Mouse (Mus musculus) neural tube, embryonic 11.5 days (tissue): ENCODE measurements around the gene Aven. TPM values are rescaled to one million over a fixed set of nuclear protein-coding genes. Genes with fewer than 3 reads are reported as not detected.

Experiments
- ATAC-seq: fragments of 200-750 bp; cut with Nextera tagmentation; 2 replicates; pipeline ENCODE4 v1.8.0; 2017; ENCODE audit warnings: moderate number of reproducible peaks, mild to moderate bottlenecking, moderate TSS enrichment, moderate library complexity; ENCODE audit not compliant: insufficient read depth, low FRiP score, low TSS enrichment
- DNase-seq: peaks from one replicate; pipeline ENCODE4 v3.0.0-alpha.2; 2015; ENCODE audit warnings: low spot score
- H3K27ac ChIP-seq: fragments of 300-500 bp; sonication (generic); 2 replicates; pipeline ENCODE4 v1.5.1; 2014; ENCODE audit warnings: low read depth, mild to moderate bottlenecking, low read length
- H3K27me3 ChIP-seq: fragments of 300-500 bp; sonication (generic); 2 replicates; pipeline ENCODE4 v1.6.1; 2014; ENCODE audit warnings: mild to moderate bottlenecking, low read length, mixed read lengths; ENCODE audit not compliant: control insufficient read depth, insufficient read depth
- H3K36me3 ChIP-seq: fragments of 300-500 bp; sonication (generic); 2 replicates; pipeline ENCODE4 v1.6.1; 2014; ENCODE audit warnings: mild to moderate bottlenecking, low read length, moderate library complexity, mixed read lengths; ENCODE audit not compliant: control insufficient read depth, insufficient read depth
- H3K4me1 ChIP-seq: fragments of 300-500 bp; sonication (generic); 2 replicates; pipeline ENCODE4 v1.6.1; 2014; ENCODE audit warnings: low read length, mixed read lengths; ENCODE audit not compliant: control insufficient read depth, insufficient read depth
- H3K4me2 ChIP-seq: fragments of 300-500 bp; sonication (generic); 2 replicates; pipeline ENCODE4 v1.6.1; 2014; ENCODE audit warnings: low read depth, mild to moderate bottlenecking, moderate library complexity
- H3K4me3 ChIP-seq: fragments of 300-500 bp; sonication (generic); 2 replicates; pipeline ENCODE4 v1.5.1; 2014; ENCODE audit warnings: low read depth, low read length
- H3K9ac ChIP-seq: fragments of 300-500 bp; sonication (generic); 2 replicates; pipeline ENCODE4 v1.6.1; 2014; ENCODE audit warnings: mild to moderate bottlenecking, low read length
- H3K9me3 ChIP-seq: fragments of 300-500 bp; sonication (generic); 2 replicates; pipeline ENCODE4 v1.6.1; 2016; ENCODE audit warnings: low read length; ENCODE audit not compliant: control insufficient read depth
- WGBS: fragments of 180-500 bp; shearing (Covaris S2); extraction: QIAGEN DNeasy Blood & Tissue Kit; methylation state at CpG from one replicate; pipeline ENCODE4 v1.1.7; 2014; 5-methylcytosine and 5-hydroxymethylcytosine counted together
- microRNA-seq: library from miRNA; unstranded; fragments of <30 nt; microRNA quantifications from one replicate; pipeline ENCODE4, GENCODE M21; 2016
- polyA plus RNA-seq: library from polyadenylated mRNA; unstranded; fragments of >200 nt; fragmentation: Nextera tagmentation; extraction: Ambion mirVana; gene quantifications from 2 replicates; pipeline ENCODE4 v1.2.1, GENCODE M21; 2014

The Aven gene
- polyA plus RNA-seq, 1 experiment from 2014 or later, result 7.7 TPM

- no peak overlapping the region for H3K4me3 ChIP-seq
- H3K4me1 ChIP-seq, result no peaks in the 10 kb centered on the region
- H3K27me3 ChIP-seq, result no peaks in the 10 kb centered on the region
- no peak overlapping the region for H3K9ac ChIP-seq
- H3K4me2 ChIP-seq, result no peak overlapping the region
- no peak overlapping the region for H3K27ac ChIP-seq
- no peaks in the 10 kb centered on the region for H3K9me3 ChIP-seq
- no peaks in the 10 kb centered on the region for H3K36me3 ChIP-seq
- ATAC-seq (no peak), DNase-seq (no peak)
- 59% methylated on average over 1 of the region's 1 CpGs for WGBS
Measured at GRCm38 (mm10) chr2:112677246-112677645, 184.5 kb downstream of the Aven start.

GRCm38 (mm10) chr2:112681817-112682216 lies 189.1 kb downstream of the Aven start:
- DNase-seq (no peak), ATAC-seq (no peak)
- H3K27ac ChIP-seq, result no peak overlapping the region
- H3K4me1 ChIP-seq, result no peaks in the 10 kb centered on the region
- H3K36me3 ChIP-seq, result no peaks in the 10 kb centered on the region
- H3K4me3 ChIP-seq, result no peak overlapping the region
- 95% methylated on average over 5 of the region's 5 CpGs for WGBS
- H3K9ac ChIP-seq, result no peak overlapping the region
- no peaks in the 10 kb centered on the region for H3K27me3 ChIP-seq
- H3K9me3 ChIP-seq, result no peaks in the 10 kb centered on the region
- no peak overlapping the region for H3K4me2 ChIP-seq

Small RNA genes lying within 50 kb of the gene (microRNA-seq; reads per million reads assigned to microRNA genes)
- gene Gm44374, result not detected

Other genes starting within 250 kb of the Aven start
- not detected in 2 replicates for gene Nutm1, start 233.7 kb upstream of the Aven start, polyA plus RNA-seq
- gene Nop10, start 231.0 kb upstream of the Aven start, polyA plus RNA-seq, result 167 and 171 TPM in 2 replicates
- 15.3 and 15.4 TPM in 2 replicates for gene Slc12a6, start 227.1 kb upstream of the Aven start, polyA plus RNA-seq
- not detected in 2 replicates for gene Gm21985, start 226.7 kb upstream of the Aven start, polyA plus RNA-seq
- 122 and 124 TPM in 2 replicates for gene Emc4, start 124.9 kb upstream of the Aven start, polyA plus RNA-seq
- gene Katnbl1, start 113.8 kb upstream of the Aven start, polyA plus RNA-seq, result 54.6 and 55.2 TPM in 2 replicates
- 11.1 and 11.6 TPM in 2 replicates for gene Emc7, start 38.0 kb upstream of the Aven start, polyA plus RNA-seq
- gene Chrm5, start 12.2 kb upstream of the Aven start, polyA plus RNA-seq, result not detected in 2 replicates